Mouse (Mus musculus): ENCODE data around the gene Gm10945. TPM values are rescaled to one million over a fixed set of nuclear protein-coding genes. Genes with fewer than 3 reads are reported as not detected.
A peak's percentile ranks its signal among the peaks of the same experiment; 100 is the strongest.

Gene Gm10945
- total RNA-seq (2014; rRNA removed) (not detected in 2 replicates), polyA plus RNA-seq (2012; rRNA removed) (not detected in 2 replicates)

- Histone ChIP-seq H3K27me3 (ENCODE audit: control insufficient read depth, insufficient read depth, low read length) (no peaks in the 10 kb centered on the region), H3K36me3 (ENCODE audit: control insufficient read depth, insufficient read depth, low read length) (no peaks in the 10 kb centered on the region), H3K4me3 (ENCODE audit: insufficient read depth, low read depth, low read length) (no peak within 1 kb of the TSS), H3K9ac (ENCODE audit: low read depth, low read length) (no peak within 1 kb of the TSS), H3K27ac (replicated peaks; ENCODE audit: insufficient read depth, low read depth, low read length) (no peak within 1 kb of the TSS), H3K4me1 (ENCODE audit: control insufficient read depth, insufficient read depth, low read length) (no peaks in the 10 kb centered on the region), H3K79me2 (ENCODE audit: control insufficient read depth, insufficient read depth, low read length) (no peaks in the 10 kb centered on the region)
- TF ChIP-seq POLR2A (IDR thresholded peaks at IDR 0.05; ENCODE audit: extremely low read depth, insufficient read depth, low read length), result no peak
- TF ChIP-seq CTCF (IDR thresholded peaks at IDR 0.05; ENCODE audit: low read depth, low read length), result no peak
- DNase-seq (ENCODE audit: extremely low read depth, low read depth, low spot score), result peak; percentile 10
- 89% methylated on average over 2 of the region's 2 CpGs for WGBS
These were observed at the start of gene Gm10945 for GRCm38 (mm10) chr10:6761287-6761811. Gene Gm10945 (minus strand): TSS chr10:6761761.

GRCm38 (mm10) chr10:6790226-6790625 lies 28.7 kb upstream of the Gm10945 start:
- no peak overlapping the region for H3K9ac ChIP-seq (ENCODE audit: low read depth, low read length)
- TF ChIP-seq CTCF (IDR thresholded peaks at IDR 0.05; ENCODE audit: low read depth, low read length), result no peak
- TF ChIP-seq POLR2A (IDR thresholded peaks at IDR 0.05; ENCODE audit: extremely low read depth, insufficient read depth, low read length), result no peak
- H3K36me3 ChIP-seq (ENCODE audit: control insufficient read depth, insufficient read depth, low read length), result no peaks in the 10 kb centered on the region
- DNase-seq (ENCODE audit: extremely low read depth, low read depth, low spot score), result no peak
- no peaks in the 10 kb centered on the region for H3K79me2 ChIP-seq (ENCODE audit: control insufficient read depth, insufficient read depth, low read length)
- H3K27me3 ChIP-seq (ENCODE audit: control insufficient read depth, insufficient read depth, low read length), result peaks cover 5% of the 10 kb centered on the region; the same call in 1 of the 2 replicates
- H3K27ac ChIP-seq (replicated peaks; ENCODE audit: insufficient read depth, low read depth, low read length), result no peak overlapping the region
- no peak overlapping the region for H3K4me3 ChIP-seq (ENCODE audit: insufficient read depth, low read depth, low read length)
- no peaks in the 10 kb centered on the region for H3K4me1 ChIP-seq (ENCODE audit: control insufficient read depth, insufficient read depth, low read length)

- no peak for DNase-seq (ENCODE audit: extremely low read depth, low read depth, low spot score)
- H3K27me3 ChIP-seq (ENCODE audit: control insufficient read depth, insufficient read depth, low read length), result peaks cover 5% of the 10 kb centered on the region; the same call in 1 of the 2 replicates
- WGBS, result 6% methylated on average over 25 of the region's 25 CpGs
- no peak overlapping the region for H3K4me3 ChIP-seq (ENCODE audit: insufficient read depth, low read depth, low read length)
- TF ChIP-seq POLR2A (IDR thresholded peaks at IDR 0.05; ENCODE audit: extremely low read depth, insufficient read depth, low read length) (no peak), CTCF (IDR thresholded peaks at IDR 0.05; ENCODE audit: low read depth, low read length) (no peak)
- H3K4me1 ChIP-seq (ENCODE audit: control insufficient read depth, insufficient read depth, low read length), result no peaks in the 10 kb centered on the region
- H3K79me2 ChIP-seq (ENCODE audit: control insufficient read depth, insufficient read depth, low read length), result no peaks in the 10 kb centered on the region
- no peaks in the 10 kb centered on the region for H3K36me3 ChIP-seq (ENCODE audit: control insufficient read depth, insufficient read depth, low read length)
- no peak overlapping the region for H3K9ac ChIP-seq (ENCODE audit: low read depth, low read length)
- H3K27ac ChIP-seq (replicated peaks; ENCODE audit: insufficient read depth, low read depth, low read length), result no peak overlapping the region
These were observed 27.1 kb upstream of the Gm10945 start for GRCm38 (mm10) chr10:6788517-6789237.

GRCm38 (mm10) chr10:6758206-6758605 lies 3.4 kb downstream of the Gm10945 start, which contains the start of gene Oprm1:
Gene Oprm1 (plus strand): TSS chr10:6758506.
- Histone ChIP-seq H3K36me3 (ENCODE audit: control insufficient read depth, insufficient read depth, low read length) (no peaks in the 10 kb centered on the region), H3K27me3 (ENCODE audit: control insufficient read depth, insufficient read depth, low read length) (no peaks in the 10 kb centered on the region), H3K27ac (replicated peaks; ENCODE audit: insufficient read depth, low read depth, low read length) (no peak within 1 kb of the TSS), H3K79me2 (ENCODE audit: control insufficient read depth, insufficient read depth, low read length) (no peaks in the 10 kb centered on the region), H3K9ac (ENCODE audit: low read depth, low read length) (no peak within 1 kb of the TSS), H3K4me1 (ENCODE audit: control insufficient read depth, insufficient read depth, low read length) (no peaks in the 10 kb centered on the region), H3K4me3 (ENCODE audit: insufficient read depth, low read depth, low read length) (no peak within 1 kb of the TSS)
- TF ChIP-seq CTCF (IDR thresholded peaks at IDR 0.05; ENCODE audit: low read depth, low read length), result no peak
- no peak for TF ChIP-seq POLR2A (IDR thresholded peaks at IDR 0.05; ENCODE audit: extremely low read depth, insufficient read depth, low read length)
- WGBS, result 91% methylated on average over 3 of the region's 3 CpGs
- DNase-seq (ENCODE audit: extremely low read depth, low read depth, low spot score), result no peak

- Histone ChIP-seq H3K79me2 (ENCODE audit: control insufficient read depth, insufficient read depth, low read length) (no peaks in the 10 kb centered on the region), H3K36me3 (ENCODE audit: control insufficient read depth, insufficient read depth, low read length) (no peaks in the 10 kb centered on the region), H3K9ac (ENCODE audit: low read depth, low read length) (no peak overlapping the region), H3K27ac (replicated peaks; ENCODE audit: insufficient read depth, low read depth, low read length) (no peak overlapping the region), H3K4me3 (ENCODE audit: insufficient read depth, low read depth, low read length) (no peak overlapping the region), H3K4me1 (ENCODE audit: control insufficient read depth, insufficient read depth, low read length) (no peaks in the 10 kb centered on the region), H3K27me3 (ENCODE audit: control insufficient read depth, insufficient read depth, low read length) (no peaks in the 10 kb centered on the region)
- no peak for TF ChIP-seq CTCF (IDR thresholded peaks at IDR 0.05; ENCODE audit: low read depth, low read length)
- DNase-seq (ENCODE audit: extremely low read depth, low read depth, low spot score), result no peak
- WGBS, result 71% methylated on average over 5 of the region's 5 CpGs
These were observed 8.2 kb downstream of the Gm10945 start for GRCm38 (mm10) chr10:6753375-6753774.

GRCm38 (mm10) chr10:6728469-6728868 lies 33.1 kb downstream of the Gm10945 start:
- no peaks in the 10 kb centered on the region for H3K79me2 ChIP-seq (ENCODE audit: control insufficient read depth, insufficient read depth, low read length)
- no peaks in the 10 kb centered on the region for H3K4me1 ChIP-seq (ENCODE audit: control insufficient read depth, insufficient read depth, low read length)
- TF ChIP-seq CTCF (IDR thresholded peaks at IDR 0.05; ENCODE audit: low read depth, low read length) (no peak), POLR2A (IDR thresholded peaks at IDR 0.05; ENCODE audit: extremely low read depth, insufficient read depth, low read length) (no peak)
- WGBS, result 92% methylated on average over 3 of the region's 3 CpGs
- no peak for DNase-seq (ENCODE audit: extremely low read depth, low read depth, low spot score)
- no peaks in the 10 kb centered on the region for H3K36me3 ChIP-seq (ENCODE audit: control insufficient read depth, insufficient read depth, low read length)
- no peak overlapping the region for H3K27ac ChIP-seq (replicated peaks; ENCODE audit: insufficient read depth, low read depth, low read length)
- H3K27me3 ChIP-seq (ENCODE audit: control insufficient read depth, insufficient read depth, low read length), result no peaks in the 10 kb centered on the region
- H3K9ac ChIP-seq (ENCODE audit: low read depth, low read length), result no peak overlapping the region
- H3K4me3 ChIP-seq (ENCODE audit: insufficient read depth, low read depth, low read length), result no peak overlapping the region
